Mouse (Mus musculus): ENCODE measurements at regions not wholly inside any gene's neighbourhood (a gene's known extent, or its start where the extent isn't known, plus 50 kb on each side); places are given as distances from the start of the nearest gene placed in this dataset.

- no peak overlapping the region for H3K27ac ChIP-seq
- H3K9me3 ChIP-seq: no peaks in the 10 kb centered on the region
- ATAC-seq (replicated peaks): no peak
- no peak overlapping the region for H3K4me3 ChIP-seq
- H3K9ac ChIP-seq: no peak overlapping the region
- no peaks in the 10 kb centered on the region for H3K4me1 ChIP-seq
- H3K27me3 ChIP-seq (replicated peaks): no peaks in the 10 kb centered on the region
- 67% methylated on average over 7 of the region's 7 CpGs for WGBS
- H3K4me2 ChIP-seq: no peak overlapping the region
- no peaks in the 10 kb centered on the region for H3K36me3 ChIP-seq (replicated peaks)
Measured at GRCm38 (mm10) chr5:106082891-106083290, 206.5 kb downstream of the Zfp326 start.

- Histone ChIP-seq H3K27ac (no peak overlapping the region), H3K4me1 (0 out of 2 replicates have a peak, but pooled peaks cover 3% of the 10 kb centered on the region), H3K36me3 (replicated peaks) (no peaks in the 10 kb centered on the region), H3K27me3 (replicated peaks) (no peaks in the 10 kb centered on the region), H3K9ac (no peak overlapping the region), H3K4me2 (no peak overlapping the region), H3K9me3 (0 out of 2 replicates have a peak, but pooled peaks cover 10% of the 10 kb centered on the region), H3K4me3 (no peak overlapping the region)
- ATAC-seq (replicated peaks): no peak
- 46% methylated on average over 9 of the region's 9 CpGs for WGBS
Measured at GRCm38 (mm10) chr5:106067124-106067551, 190.8 kb downstream of the Zfp326 start.

- 0 out of 2 replicates have a peak, but pooled peaks cover 3% of the 10 kb centered on the region for H3K4me1 ChIP-seq
- no peaks in the 10 kb centered on the region for H3K27me3 ChIP-seq (replicated peaks)
- H3K9me3 ChIP-seq: 0 out of 2 replicates have a peak, but pooled peaks cover 10% of the 10 kb centered on the region
- H3K9ac ChIP-seq: no peak overlapping the region
- H3K4me3 ChIP-seq: no peak overlapping the region
- no peak overlapping the region for H3K27ac ChIP-seq
- ATAC-seq (replicated peaks): no peak
- no peaks in the 10 kb centered on the region for H3K36me3 ChIP-seq (replicated peaks)
- H3K4me2 ChIP-seq: no peak overlapping the region
Measured at GRCm38 (mm10) chr5:106066706-106067105, 190.3 kb downstream of the Zfp326 start.

- 0 out of 2 replicates have a peak, but pooled peaks cover 10% of the 10 kb centered on the region for H3K9me3 ChIP-seq
- H3K36me3 ChIP-seq (replicated peaks): no peaks in the 10 kb centered on the region
- no peaks in the 10 kb centered on the region for H3K27me3 ChIP-seq (replicated peaks)
- H3K4me1 ChIP-seq: 0 out of 2 replicates have a peak, but pooled peaks cover 3% of the 10 kb centered on the region
- no peak overlapping the region for H3K9ac ChIP-seq
- no peak overlapping the region for H3K4me3 ChIP-seq
- ATAC-seq (replicated peaks): no peak
- no peak overlapping the region for H3K27ac ChIP-seq
- no peak overlapping the region for H3K4me2 ChIP-seq
- WGBS: 88% methylated on average over 7 of the region's 7 CpGs
Measured at GRCm38 (mm10) chr5:106064366-106064765, 188.0 kb downstream of the Zfp326 start.

- WGBS: 89% methylated on average over 6 of the region's 6 CpGs
Measured at GRCm38 (mm10) chr5:106062926-106063325, 186.6 kb downstream of the Zfp326 start.

GRCm38 (mm10) chr5:106056631-106057030, 180.3 kb downstream of the Zfp326 start:
- Histone ChIP-seq H3K4me2 (no peak overlapping the region), H3K36me3 (replicated peaks) (no peaks in the 10 kb centered on the region), H3K27ac (no peak overlapping the region), H3K4me1 (no peaks in the 10 kb centered on the region), H3K9me3 (no peaks in the 10 kb centered on the region), H3K9ac (no peak overlapping the region), H3K4me3 (no peak overlapping the region), H3K27me3 (replicated peaks) (no peaks in the 10 kb centered on the region)
- WGBS: 47% methylated on average over 9 of the region's 9 CpGs
- ATAC-seq (replicated peaks): 0 out of 2 replicates have a peak, but pooled peaks have one; percentile 20

More at GRCm38 (mm10) chr5:106062926-106063325, 186.6 kb downstream of the Zfp326 start:
- Histone ChIP-seq H3K9ac (no peak overlapping the region), H3K9me3 (0 out of 2 replicates have a peak, but pooled peaks cover 10% of the 10 kb centered on the region), H3K36me3 (replicated peaks) (no peaks in the 10 kb centered on the region), H3K27ac (no peak overlapping the region), H3K4me2 (no peak overlapping the region), H3K27me3 (replicated peaks) (no peaks in the 10 kb centered on the region), H3K4me3 (no peak overlapping the region), H3K4me1 (0 out of 2 replicates have a peak, but pooled peaks cover 3% of the 10 kb centered on the region)
- ATAC-seq (replicated peaks): no peak

- ATAC-seq (replicated peaks): no peak
- Histone ChIP-seq H3K4me1 (no peaks in the 10 kb centered on the region), H3K9me3 (no peaks in the 10 kb centered on the region), H3K27ac (no peak overlapping the region), H3K4me2 (no peak overlapping the region), H3K27me3 (replicated peaks) (no peaks in the 10 kb centered on the region), H3K9ac (no peak overlapping the region), H3K36me3 (replicated peaks) (no peaks in the 10 kb centered on the region), H3K4me3 (no peak overlapping the region)
- 45% methylated on average over 8 of the region's 8 CpGs for WGBS
Measured at GRCm38 (mm10) chr5:106055221-106055620, 178.9 kb downstream of the Zfp326 start.

GRCm38 (mm10) chr5:106051026-106051425, 174.7 kb downstream of the Zfp326 start:
- Histone ChIP-seq H3K4me3 (no peak overlapping the region), H3K36me3 (replicated peaks) (no peaks in the 10 kb centered on the region), H3K9ac (no peak overlapping the region), H3K9me3 (no peaks in the 10 kb centered on the region), H3K4me1 (no peaks in the 10 kb centered on the region), H3K27me3 (replicated peaks) (no peaks in the 10 kb centered on the region), H3K27ac (no peak overlapping the region), H3K4me2 (no peak overlapping the region)
- WGBS: 94% methylated on average over 8 of the region's 8 CpGs
- ATAC-seq (replicated peaks): no peak

GRCm38 (mm10) chr5:106044878-106045585, 168.7 kb downstream of the Zfp326 start:
- H3K4me1 ChIP-seq: no peaks in the 10 kb centered on the region
- no peak overlapping the region for H3K4me2 ChIP-seq
- ATAC-seq (replicated peaks): no peak
- H3K9me3 ChIP-seq: no peaks in the 10 kb centered on the region
- H3K36me3 ChIP-seq (replicated peaks): no peaks in the 10 kb centered on the region
- 70% methylated on average over 12 of the region's 12 CpGs for WGBS
- no peak overlapping the region for H3K27ac ChIP-seq
- H3K9ac ChIP-seq: no peak overlapping the region
- no peaks in the 10 kb centered on the region for H3K27me3 ChIP-seq (replicated peaks)
- H3K4me3 ChIP-seq: no peak overlapping the region

GRCm38 (mm10) chr5:106038321-106038720, 162.0 kb downstream of the Zfp326 start:
- 96% methylated on average over 18 of the region's 18 CpGs for WGBS
- no peak for ATAC-seq (replicated peaks)
- H3K27ac ChIP-seq: no peak overlapping the region
- H3K4me1 ChIP-seq: 0 out of 2 replicates have a peak, but pooled peaks cover 3% of the 10 kb centered on the region
- H3K27me3 ChIP-seq (replicated peaks): no peaks in the 10 kb centered on the region
- H3K9ac ChIP-seq: no peak overlapping the region
- H3K9me3 ChIP-seq: no peaks in the 10 kb centered on the region
- H3K4me3 ChIP-seq: no peak overlapping the region
- no peak overlapping the region for H3K4me2 ChIP-seq
- H3K36me3 ChIP-seq (replicated peaks): no peaks in the 10 kb centered on the region

GRCm38 (mm10) chr5:106036176-106036575, 159.8 kb downstream of the Zfp326 start:
- H3K27ac ChIP-seq: no peak overlapping the region
- no peaks in the 10 kb centered on the region for H3K9me3 ChIP-seq
- no peak overlapping the region for H3K4me3 ChIP-seq
- no peak overlapping the region for H3K9ac ChIP-seq
- WGBS: 27% methylated on average over 6 of the region's 6 CpGs
- no peaks in the 10 kb centered on the region for H3K36me3 ChIP-seq (replicated peaks)
- H3K4me2 ChIP-seq: peak overlapping the region; percentile 4; the same call in 1 of the 2 replicates
- no peak; the same call in 1 of the 2 replicates for ATAC-seq (replicated peaks)
- 0 out of 2 replicates have a peak, but pooled peaks cover 3% of the 10 kb centered on the region for H3K4me1 ChIP-seq
- no peaks in the 10 kb centered on the region for H3K27me3 ChIP-seq (replicated peaks)

GRCm38 (mm10) chr5:106032956-106033355, 156.6 kb downstream of the Zfp326 start:
- 78% methylated on average over 4 of the region's 4 CpGs for WGBS
- no peak overlapping the region for H3K27ac ChIP-seq
- H3K4me2 ChIP-seq: no peak overlapping the region
- H3K9ac ChIP-seq: no peak overlapping the region
- no peaks in the 10 kb centered on the region for H3K27me3 ChIP-seq (replicated peaks)
- H3K4me1 ChIP-seq: 0 out of 2 replicates have a peak, but pooled peaks cover 3% of the 10 kb centered on the region
- no peaks in the 10 kb centered on the region for H3K9me3 ChIP-seq
- ATAC-seq (replicated peaks): no peak
- no peak overlapping the region for H3K4me3 ChIP-seq
- H3K36me3 ChIP-seq (replicated peaks): no peaks in the 10 kb centered on the region

GRCm38 (mm10) chr5:106026861-106027260, 150.5 kb downstream of the Zfp326 start:
- ATAC-seq (replicated peaks): no peak

More at GRCm38 (mm10) chr5:106026861-106027260, 150.5 kb downstream of the Zfp326 start:
- WGBS: 50% methylated on average over 2 of the region's 2 CpGs
- H3K4me2 ChIP-seq: no peak overlapping the region
- no peaks in the 10 kb centered on the region for H3K36me3 ChIP-seq (replicated peaks)
- no peaks in the 10 kb centered on the region for H3K27me3 ChIP-seq (replicated peaks)
- no peak overlapping the region for H3K4me3 ChIP-seq
- H3K4me1 ChIP-seq: no peaks in the 10 kb centered on the region
- no peaks in the 10 kb centered on the region for H3K9me3 ChIP-seq
- no peak overlapping the region for H3K27ac ChIP-seq
- no peak overlapping the region for H3K9ac ChIP-seq
